Mouse (Mus musculus): ENCODE results near the gene Gm4756.

- TF ChIP-seq JUN (IDR thresholded peaks at IDR 0.05; ENCODE audit: insufficient read depth, low read depth, low read length) (no peak), CHD1 (IDR thresholded peaks at IDR 0.05; ENCODE audit: low read depth, low read length) (no peak), USF1 (IDR thresholded peaks at IDR 0.05; ENCODE audit: low read depth, low read length) (no peak), POLR2A (IDR thresholded peaks at IDR 0.05; ENCODE audit: low read depth, low read length) (no peak), POLR2AphosphoS2 (IDR thresholded peaks at IDR 0.05; ENCODE audit: low read depth, low read length) (no peak), CTCF (conservative IDR thresholded peaks at IDR 0.05 in 1 of 2, IDR thresholded peaks at IDR 0.05 in 1 of 2; ENCODE audit: low read depth in 2 of 2, low read length in 2 of 2) (no peak), USF2 (conservative IDR thresholded peaks at IDR 0.05; ENCODE audit: low read depth, low read length) (no peak), IRF4 (IDR thresholded peaks at IDR 0.05; ENCODE audit: low read depth, low read length) (no peak), EP300 (IDR thresholded peaks at IDR 0.05; ENCODE audit: low read length) (no peak), MAZ (IDR thresholded peaks at IDR 0.05; ENCODE audit: low read depth, low read length) (no peak), ELF1 (IDR thresholded peaks at IDR 0.05; ENCODE audit: low read depth, low read length) (no peak), E2F4 (IDR thresholded peaks at IDR 0.05; ENCODE audit: insufficient replicate concordance, low read depth, low read length) (no peak), CHD2 (IDR thresholded peaks at IDR 0.05; ENCODE audit: low read length) (no peak)
These were observed 32.5 kb upstream of the Gm4756 start for GRCm38 (mm10) chr12:72681919-72682318.
